Mouse (Mus musculus): ENCODE results near the gene Slc12a8. TPM values are rescaled to one million over a fixed set of nuclear protein-coding genes. Genes with fewer than 3 reads are reported as not detected.

Gene Slc12a8
- polyA plus RNA-seq, 1 experiment from 2014 or later: 0.65 TPM

- H3K9ac ChIP-seq: no peak overlapping the region
- no peak for ATAC-seq (ENCODE audit: low FRiP score)
- H3K4me3 ChIP-seq: no peak overlapping the region
- H3K4me2 ChIP-seq (replicated peaks): no peak overlapping the region
- H3K36me3 ChIP-seq: no peaks in the 10 kb centered on the region
- H3K9me3 ChIP-seq (replicated peaks): peaks cover 4% of the 10 kb centered on the region; the same call in 1 of the 2 replicates
- H3K27ac ChIP-seq: no peak overlapping the region
- 90% methylated on average over 3 of the region's 3 CpGs for WGBS
- no peaks in the 10 kb centered on the region for H3K27me3 ChIP-seq
- H3K4me1 ChIP-seq: no peaks in the 10 kb centered on the region
Measured at GRCm38 (mm10) chr16:33655443-33655842, 138.3 kb downstream of the Slc12a8 start.

DNA sequence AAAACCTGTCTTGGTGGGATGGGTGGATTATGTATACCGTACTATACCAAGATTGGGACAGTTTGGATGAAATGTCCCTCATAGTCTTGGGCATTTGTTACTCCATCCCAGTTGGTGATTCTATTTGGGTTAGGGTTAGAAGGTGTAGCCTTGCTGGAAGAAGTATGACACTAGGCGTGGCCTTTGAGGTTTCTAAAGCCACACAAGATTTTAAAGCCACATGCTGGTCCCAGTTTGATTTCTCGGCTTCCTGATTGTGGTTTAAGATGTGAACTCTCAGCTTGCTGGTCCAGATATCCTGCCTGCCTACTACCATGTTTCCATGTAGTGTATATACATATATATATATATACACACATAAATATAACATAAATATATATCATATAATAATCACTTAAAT lies 140.1 kb downstream of the Slc12a8 start:
- WGBS: 96% methylated on average over 3 of the region's 3 CpGs
- Histone ChIP-seq H3K4me3 (no peak overlapping the region), H3K9me3 (replicated peaks) (no peaks in the 10 kb centered on the region), H3K9ac (no peak overlapping the region), H3K27ac (no peak overlapping the region), H3K27me3 (no peaks in the 10 kb centered on the region), H3K36me3 (no peaks in the 10 kb centered on the region), H3K4me1 (no peaks in the 10 kb centered on the region), H3K4me2 (replicated peaks) (no peak overlapping the region)
- ATAC-seq (ENCODE audit: low FRiP score): no peak

DNA sequence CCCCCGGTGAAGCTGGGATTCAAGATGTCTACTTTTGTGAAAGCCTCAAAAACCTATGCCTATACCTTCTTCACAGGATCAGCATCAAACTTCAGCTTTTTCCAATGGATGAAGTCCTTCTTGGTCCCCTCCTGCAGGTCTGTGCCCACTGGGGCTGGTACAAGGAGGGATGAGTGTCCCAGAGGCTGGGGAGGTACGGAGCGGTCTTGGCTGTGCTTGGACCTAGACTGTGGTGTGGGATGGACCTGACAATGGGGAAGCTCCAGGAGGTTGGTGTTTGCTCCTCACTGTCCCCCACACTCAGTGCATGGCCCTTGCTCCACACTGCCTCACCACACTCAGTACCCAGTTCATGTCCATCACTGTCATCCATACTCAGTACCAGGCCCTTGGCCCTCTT lies 141.0 kb downstream of the Slc12a8 start:
- no peak overlapping the region for H3K27ac ChIP-seq
- no peak overlapping the region for H3K4me2 ChIP-seq (replicated peaks)
- no peaks in the 10 kb centered on the region for H3K4me1 ChIP-seq
- H3K9me3 ChIP-seq (replicated peaks): no peaks in the 10 kb centered on the region
- no peaks in the 10 kb centered on the region for H3K27me3 ChIP-seq
- WGBS: 99% methylated on average over 3 of the region's 3 CpGs
- no peak overlapping the region for H3K9ac ChIP-seq
- no peak overlapping the region for H3K4me3 ChIP-seq
- no peak for ATAC-seq (ENCODE audit: low FRiP score)
- H3K36me3 ChIP-seq: no peaks in the 10 kb centered on the region

DNA sequence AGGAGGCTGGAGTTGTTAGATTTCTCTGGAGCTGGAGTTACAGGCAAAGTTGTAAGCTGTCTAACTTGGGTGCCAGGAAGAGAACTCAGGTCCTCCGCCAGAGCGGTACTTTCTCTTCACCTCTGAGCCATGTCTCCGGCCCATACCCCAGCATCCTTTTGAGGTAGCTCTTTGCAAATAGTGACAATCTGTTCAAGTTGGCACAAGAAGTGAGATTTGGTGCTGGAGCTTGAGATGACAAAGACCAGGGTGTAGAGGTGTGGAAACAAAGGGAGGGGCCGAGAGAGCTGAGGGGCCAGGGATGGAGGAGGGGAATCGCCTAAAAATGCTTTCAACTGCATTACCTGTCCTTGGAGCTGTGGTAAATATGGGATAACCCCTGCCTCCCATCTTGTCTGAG lies 142.4 kb downstream of the Slc12a8 start:
- 89% methylated on average over 5 of the region's 5 CpGs for WGBS
- ATAC-seq (ENCODE audit: low FRiP score): no peak

GRCm38 (mm10) chr16:33660125-33660524 lies 143.0 kb downstream of the Slc12a8 start:
- Histone ChIP-seq H3K4me1 (no peaks in the 10 kb centered on the region), H3K27me3 (no peaks in the 10 kb centered on the region), H3K9me3 (replicated peaks) (no peaks in the 10 kb centered on the region), H3K36me3 (no peaks in the 10 kb centered on the region), H3K27ac (no peak overlapping the region), H3K4me2 (replicated peaks) (no peak overlapping the region), H3K9ac (no peak overlapping the region), H3K4me3 (no peak overlapping the region)
- 72% methylated on average over 5 of the region's 5 CpGs for WGBS
- no peak for ATAC-seq (ENCODE audit: low FRiP score)

More for the DNA sequence above, 142.4 kb downstream of the Slc12a8 start:
- Histone ChIP-seq H3K4me2 (replicated peaks) (no peak overlapping the region), H3K27me3 (no peaks in the 10 kb centered on the region), H3K27ac (no peak overlapping the region), H3K9ac (no peak overlapping the region), H3K4me1 (no peaks in the 10 kb centered on the region), H3K4me3 (no peak overlapping the region), H3K36me3 (no peaks in the 10 kb centered on the region), H3K9me3 (replicated peaks) (no peaks in the 10 kb centered on the region)

GRCm38 (mm10) chr16:33662841-33663240 lies 145.7 kb downstream of the Slc12a8 start:
- Histone ChIP-seq H3K36me3 (no peaks in the 10 kb centered on the region), H3K9ac (no peak overlapping the region), H3K9me3 (replicated peaks) (no peaks in the 10 kb centered on the region), H3K4me1 (no peaks in the 10 kb centered on the region), H3K4me3 (no peak overlapping the region), H3K27ac (no peak overlapping the region), H3K27me3 (no peaks in the 10 kb centered on the region), H3K4me2 (replicated peaks) (no peak overlapping the region)
- no peak for ATAC-seq (ENCODE audit: low FRiP score)
- WGBS: 93% methylated on average over 10 of the region's 10 CpGs

GRCm38 (mm10) chr16:33666226-33666625 lies 149.1 kb downstream of the Slc12a8 start:
- Histone ChIP-seq H3K4me3 (no peak overlapping the region), H3K4me2 (replicated peaks) (no peak overlapping the region), H3K4me1 (no peaks in the 10 kb centered on the region), H3K9me3 (replicated peaks) (no peaks in the 10 kb centered on the region), H3K27me3 (no peaks in the 10 kb centered on the region), H3K36me3 (no peaks in the 10 kb centered on the region), H3K27ac (no peak overlapping the region), H3K9ac (no peak overlapping the region)
- 89% methylated on average over 6 of the region's 6 CpGs for WGBS
- ATAC-seq (ENCODE audit: low FRiP score): no peak

DNA sequence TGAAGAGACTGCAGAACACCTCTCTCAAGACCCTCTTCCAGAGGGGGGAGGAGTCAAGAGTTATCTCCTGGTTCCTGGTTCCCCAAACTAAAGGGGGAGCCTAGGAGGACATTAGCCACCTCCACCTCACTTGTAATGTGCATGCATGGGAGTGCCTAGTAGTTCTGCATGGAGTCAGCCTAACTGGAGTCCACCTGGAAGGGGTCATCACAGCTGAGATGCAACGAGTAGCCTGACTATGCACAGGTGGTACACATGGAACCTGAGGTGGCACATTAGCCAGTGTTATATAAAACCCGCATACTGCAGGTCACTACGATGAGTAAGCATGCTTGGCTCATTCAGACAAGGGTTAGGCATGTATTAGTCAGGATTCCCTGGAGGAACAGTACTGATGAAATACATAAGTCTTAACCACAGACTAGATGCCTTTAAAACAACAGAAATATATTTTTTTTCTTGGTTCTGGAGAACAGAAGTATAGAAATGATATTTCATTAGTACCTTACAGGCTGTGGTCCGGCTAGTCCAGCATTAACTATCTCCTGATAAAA lies 149.9 kb downstream of the Slc12a8 start:
- Histone ChIP-seq H3K9ac (no peak overlapping the region), H3K4me1 (no peaks in the 10 kb centered on the region), H3K4me2 (replicated peaks) (no peak overlapping the region), H3K4me3 (no peak overlapping the region), H3K27me3 (no peaks in the 10 kb centered on the region), H3K36me3 (no peaks in the 10 kb centered on the region), H3K27ac (no peak overlapping the region), H3K9me3 (replicated peaks) (no peaks in the 10 kb centered on the region)
- no peak for ATAC-seq (ENCODE audit: low FRiP score)
- 91% methylated on average over 4 of the region's 4 CpGs for WGBS

GRCm38 (mm10) chr16:33668448-33668847 lies 151.3 kb downstream of the Slc12a8 start:
- H3K9me3 ChIP-seq (replicated peaks): no peaks in the 10 kb centered on the region
- ATAC-seq (ENCODE audit: low FRiP score): no peak
- no peaks in the 10 kb centered on the region for H3K36me3 ChIP-seq
- no peak overlapping the region for H3K4me3 ChIP-seq
- H3K4me1 ChIP-seq: peaks cover 3% of the 10 kb centered on the region; the same call in 1 of the 2 replicates
- H3K4me2 ChIP-seq (replicated peaks): no peak overlapping the region
- no peak overlapping the region for H3K9ac ChIP-seq
- 91% methylated on average over 2 of the region's 2 CpGs for WGBS
- no peaks in the 10 kb centered on the region for H3K27me3 ChIP-seq
- no peak overlapping the region for H3K27ac ChIP-seq

DNA sequence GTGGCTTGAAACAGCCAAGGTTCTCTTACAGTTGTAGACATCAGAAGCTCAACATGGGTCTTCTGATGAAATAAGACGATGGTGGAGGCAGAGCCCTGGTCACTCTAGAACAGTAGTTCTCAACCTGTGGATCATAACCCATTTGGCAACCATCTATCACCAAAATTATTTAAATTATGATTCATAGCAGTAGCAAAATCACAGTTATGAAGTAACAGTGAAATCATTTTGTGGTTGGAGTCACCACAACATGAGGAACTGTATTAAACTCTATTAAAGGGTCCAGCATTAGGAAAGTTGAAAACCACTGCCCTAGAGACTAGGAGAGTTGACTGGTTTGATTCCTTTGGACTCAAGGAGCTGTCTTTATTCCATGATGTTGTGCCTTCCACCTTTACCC lies 151.9 kb downstream of the Slc12a8 start:
- Histone ChIP-seq H3K9me3 (replicated peaks) (no peaks in the 10 kb centered on the region), H3K36me3 (no peaks in the 10 kb centered on the region), H3K27ac (no peak overlapping the region), H3K4me3 (no peak overlapping the region), H3K27me3 (no peaks in the 10 kb centered on the region), H3K4me2 (replicated peaks) (no peak overlapping the region), H3K4me1 (peaks cover 6% of the 10 kb centered on the region), H3K9ac (no peak overlapping the region)
- no peak for ATAC-seq (ENCODE audit: low FRiP score)
- WGBS: 89% methylated on average over 1 of the region's 1 CpGs

DNA sequence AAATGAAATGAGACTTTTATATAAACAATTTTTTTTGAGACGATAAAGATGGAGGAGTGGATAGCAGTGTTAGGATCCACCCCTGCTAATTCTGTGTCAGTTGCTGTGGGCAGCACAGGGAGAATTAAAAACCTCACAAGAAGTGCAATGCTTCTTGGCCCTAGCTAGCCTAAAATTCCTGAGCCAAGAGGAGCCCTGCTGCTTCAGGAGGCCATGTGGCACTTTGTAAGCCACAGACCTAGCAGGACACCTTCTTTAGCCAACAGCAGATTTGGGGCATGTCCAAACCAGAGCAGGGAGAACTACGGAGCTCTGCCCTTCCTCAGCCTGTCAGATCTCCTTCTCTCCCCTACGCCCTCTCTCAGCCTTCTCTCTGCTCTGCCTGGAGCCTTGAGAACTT lies 153.2 kb downstream of the Slc12a8 start:
- H3K27ac ChIP-seq: no peak overlapping the region
- 87% methylated on average over 3 of the region's 3 CpGs for WGBS

GRCm38 (mm10) chr16:33670933-33671332 lies 153.8 kb downstream of the Slc12a8 start:
- Histone ChIP-seq H3K4me1 (peaks cover 10% of the 10 kb centered on the region), H3K4me3 (no peak overlapping the region), H3K27me3 (no peaks in the 10 kb centered on the region), H3K27ac (no peak overlapping the region), H3K9me3 (replicated peaks) (no peaks in the 10 kb centered on the region), H3K36me3 (no peaks in the 10 kb centered on the region), H3K4me2 (replicated peaks) (no peak overlapping the region), H3K9ac (no peak overlapping the region)
- ATAC-seq (ENCODE audit: low FRiP score): no peak
- 90% methylated on average over 2 of the region's 2 CpGs for WGBS

More for the DNA sequence above, 153.2 kb downstream of the Slc12a8 start:
- peaks cover 9% of the 10 kb centered on the region for H3K4me1 ChIP-seq
- no peak overlapping the region for H3K4me2 ChIP-seq (replicated peaks)
- ATAC-seq (ENCODE audit: low FRiP score): no peak
- no peak overlapping the region for H3K9ac ChIP-seq
- H3K4me3 ChIP-seq: no peak overlapping the region
- H3K9me3 ChIP-seq (replicated peaks): no peaks in the 10 kb centered on the region
- no peaks in the 10 kb centered on the region for H3K27me3 ChIP-seq
- H3K36me3 ChIP-seq: no peaks in the 10 kb centered on the region

- no peak overlapping the region for H3K4me2 ChIP-seq (replicated peaks)
- no peak overlapping the region for H3K9ac ChIP-seq
- H3K4me1 ChIP-seq: peaks cover 10% of the 10 kb centered on the region
- no peaks in the 10 kb centered on the region for H3K9me3 ChIP-seq (replicated peaks)
- whole genome bisulfite sequencing: 84% methylated on average over 2 of the region's 4 CpGs
- H3K27ac ChIP-seq: no peak overlapping the region
- no peaks in the 10 kb centered on the region for H3K36me3 ChIP-seq
- H3K4me3 ChIP-seq: no peak overlapping the region
- H3K27me3 ChIP-seq: no peaks in the 10 kb centered on the region
- no peak for ATAC-seq (ENCODE audit: low FRiP score)
Measured at GRCm38 (mm10) chr16:33672188-33672587, 155.1 kb downstream of the Slc12a8 start.
